Mouse (Mus musculus) testis, adult 2 months (tissue): ENCODE data around the gene Rgs5.

Source experiments
- CTCF ChIP-seq: fragments of 200-500 bp; IDR thresholded peaks from 2 replicates; pipeline ENCODE4 v1.5.1; 2012; ENCODE audit warnings: low read depth, mild to moderate bottlenecking, inconsistent platforms, low read length, moderate library complexity; ENCODE audit not compliant: control insufficient read depth, insufficient read depth, insufficient replicate concordance
- POLR2A ChIP-seq: fragments of 200-500 bp; IDR thresholded peaks from 2 replicates; pipeline ENCODE4 v1.6.1; 2012; ENCODE audit warnings: low read depth, mild to moderate bottlenecking, inconsistent platforms, low read length, moderate library complexity; ENCODE audit not compliant: control insufficient read depth

- no peak for TF ChIP-seq CTCF
- TF ChIP-seq POLR2A: no peak
Observed at GRCm38 (mm10) chr1:169741147-169741546, 85.8 kb downstream of the Rgs5 start.
